Mouse (Mus musculus) neural tube, embryonic 11.5 days (tissue): ENCODE results near the gene 4932438H23Rik. TPM values are rescaled to one million over a fixed set of nuclear protein-coding genes. Genes with fewer than 3 reads are reported as not detected.

ENCODE experiments used
- ATAC-seq: fragments of 200-750 bp; cut with Nextera tagmentation; 2 replicates; pipeline ENCODE4 v1.8.0; 2017; ENCODE audit warnings: moderate number of reproducible peaks, mild to moderate bottlenecking, moderate TSS enrichment, moderate library complexity; ENCODE audit not compliant: insufficient read depth, low FRiP score, low TSS enrichment
- DNase-seq: peaks from one replicate; pipeline ENCODE4 v3.0.0-alpha.2; 2015; ENCODE audit warnings: low spot score
- H3K27ac ChIP-seq: fragments of 300-500 bp; sonication (generic); 2 replicates; pipeline ENCODE4 v1.5.1; 2014; ENCODE audit warnings: low read depth, mild to moderate bottlenecking, low read length
- H3K27me3 ChIP-seq: fragments of 300-500 bp; sonication (generic); 2 replicates; pipeline ENCODE4 v1.6.1; 2014; ENCODE audit warnings: mild to moderate bottlenecking, low read length, mixed read lengths; ENCODE audit not compliant: control insufficient read depth, insufficient read depth
- H3K36me3 ChIP-seq: fragments of 300-500 bp; sonication (generic); 2 replicates; pipeline ENCODE4 v1.6.1; 2014; ENCODE audit warnings: mild to moderate bottlenecking, low read length, moderate library complexity, mixed read lengths; ENCODE audit not compliant: control insufficient read depth, insufficient read depth
- H3K4me1 ChIP-seq: fragments of 300-500 bp; sonication (generic); 2 replicates; pipeline ENCODE4 v1.6.1; 2014; ENCODE audit warnings: low read length, mixed read lengths; ENCODE audit not compliant: control insufficient read depth, insufficient read depth
- H3K4me2 ChIP-seq: fragments of 300-500 bp; sonication (generic); 2 replicates; pipeline ENCODE4 v1.6.1; 2014; ENCODE audit warnings: low read depth, mild to moderate bottlenecking, moderate library complexity
- H3K4me3 ChIP-seq: fragments of 300-500 bp; sonication (generic); 2 replicates; pipeline ENCODE4 v1.5.1; 2014; ENCODE audit warnings: low read depth, low read length
- H3K9ac ChIP-seq: fragments of 300-500 bp; sonication (generic); 2 replicates; pipeline ENCODE4 v1.6.1; 2014; ENCODE audit warnings: mild to moderate bottlenecking, low read length
- H3K9me3 ChIP-seq: fragments of 300-500 bp; sonication (generic); 2 replicates; pipeline ENCODE4 v1.6.1; 2016; ENCODE audit warnings: low read length; ENCODE audit not compliant: control insufficient read depth
- WGBS: fragments of 180-500 bp; shearing (Covaris S2); extraction: QIAGEN DNeasy Blood & Tissue Kit; methylation state at CpG from one replicate; pipeline ENCODE4 v1.1.7; 2014; 5-methylcytosine and 5-hydroxymethylcytosine counted together
- polyA plus RNA-seq: library from polyadenylated mRNA; unstranded; fragments of >200 nt; fragmentation: Nextera tagmentation; extraction: Ambion mirVana; gene quantifications from 2 replicates; pipeline ENCODE4 v1.2.1, GENCODE M21; 2014

Gene 4932438H23Rik
- polyA plus RNA-seq, 1 experiment from 2014 or later, result 0.15 TPM

GRCm38 (mm10) chr16:91011021-91011683 lies 83.8 kb downstream of the 4932438H23Rik start, which contains the start of gene Synj1:
Gene Synj1 (minus strand): TSS chr16:91011308.
- DNase-seq, result peak; percentile 94
- Histone ChIP-seq H3K4me2 (peak within 1 kb of the TSS; percentile 78), H3K36me3 (peaks cover 4% of the 10 kb centered on the region), H3K4me3 (peak within 1 kb of the TSS; percentile 88), H3K4me1 (peaks cover 6% of the 10 kb centered on the region; the same call in 1 of the 2 replicates), H3K9me3 (no peaks in the 10 kb centered on the region), H3K27ac (peak within 1 kb of the TSS; percentile 81), H3K9ac (peak within 1 kb of the TSS; percentile 86), H3K27me3 (no peaks in the 10 kb centered on the region)
- ATAC-seq, result peak; percentile 96
- WGBS, result under 1% methylated on average over 55 of the region's 66 CpGs

- Histone ChIP-seq H3K4me2 (peak overlapping the region; percentile 78), H3K4me3 (peak overlapping the region; percentile 88), H3K9ac (peak overlapping the region; percentile 86), H3K36me3 (peaks cover 3% of the 10 kb centered on the region), H3K9me3 (no peaks in the 10 kb centered on the region), H3K4me1 (peaks cover 6% of the 10 kb centered on the region; the same call in 1 of the 2 replicates), H3K27ac (peak overlapping the region; percentile 81), H3K27me3 (no peaks in the 10 kb centered on the region)
- no peak for DNase-seq
- peak; percentile 48 for ATAC-seq
- 0% methylated on average over 36 of the region's 42 CpGs for WGBS
Observed at GRCm38 (mm10) chr16:91010581-91011020, 84.3 kb downstream of the 4932438H23Rik start.

- Histone ChIP-seq H3K27me3 (no peaks in the 10 kb centered on the region), H3K27ac (no peak overlapping the region), H3K9ac (peak overlapping the region; percentile 86), H3K4me3 (peak overlapping the region; percentile 88), H3K4me2 (peak overlapping the region; percentile 78), H3K9me3 (no peaks in the 10 kb centered on the region), H3K4me1 (peaks cover 6% of the 10 kb centered on the region; the same call in 1 of the 2 replicates), H3K36me3 (no peaks in the 10 kb centered on the region)
- 2% methylated on average over 19 of the region's 19 CpGs for WGBS
- ATAC-seq (no peak), DNase-seq (peak; percentile 11)
Observed at GRCm38 (mm10) chr16:91009942-91010529, 84.9 kb downstream of the 4932438H23Rik start.

GRCm38 (mm10) chr16:91004915-91005538 lies 89.9 kb downstream of the 4932438H23Rik start:
- Histone ChIP-seq H3K9me3 (no peaks in the 10 kb centered on the region), H3K9ac (no peak overlapping the region), H3K27ac (no peak overlapping the region), H3K4me1 (no peaks in the 10 kb centered on the region), H3K4me2 (no peak overlapping the region), H3K36me3 (no peaks in the 10 kb centered on the region; the same call in 1 of the 2 replicates), H3K27me3 (no peaks in the 10 kb centered on the region), H3K4me3 (no peak overlapping the region)
- DNase-seq (no peak), ATAC-seq (no peak)
- 90% methylated on average over 4 of the region's 4 CpGs for WGBS

Other genes with a start within 250 kb of the 4932438H23Rik start
- 42.8 and 47.9 TPM in 2 replicates for gene Cfap298, start 160.0 kb downstream of the 4932438H23Rik start, polyA plus RNA-seq
- gene Synj1, start 83.8 kb downstream of the 4932438H23Rik start, polyA plus RNA-seq, result 28.9 and 29.8 TPM in 2 replicates
- 83.5 and 88.1 TPM in 2 replicates for gene Paxbp1, start 50.6 kb downstream of the 4932438H23Rik start, polyA plus RNA-seq
- gene Olig2, start 130.3 kb upstream of the 4932438H23Rik start, polyA plus RNA-seq, result 1.2 and 2.0 TPM in 2 replicates
- gene Olig1, start 174.7 kb upstream of the 4932438H23Rik start, polyA plus RNA-seq, result 0.31 and 0.45 TPM in 2 replicates